Mouse (Mus musculus): ENCODE results near the gene Plekhm1.

The Plekhm1 gene

GRCm38 (mm10) chr11:103394025-103394424 lies 18.5 kb downstream of the Plekhm1 start:
- DNase-seq: no peak

- no peak for DNase-seq
These were observed 24.5 kb downstream of the Plekhm1 start for GRCm38 (mm10) chr11:103387870-103388526.

- no peak for DNase-seq
These were observed 25.7 kb downstream of the Plekhm1 start for GRCm38 (mm10) chr11:103386827-103387226.

GRCm38 (mm10) chr11:103381956-103382613 lies 30.4 kb downstream of the Plekhm1 start:
- peak in 1 of 2 experiments; percentile 35 for DNase-seq

- DNase-seq: no peak
These were observed 31.0 kb downstream of the Plekhm1 start for GRCm38 (mm10) chr11:103381505-103381904.

- DNase-seq: no peak
These were observed 32.0 kb downstream of the Plekhm1 start for GRCm38 (mm10) chr11:103380460-103380859.

- DNase-seq: no peak
These were observed 34.1 kb downstream of the Plekhm1 start for GRCm38 (mm10) chr11:103378341-103378740.

GRCm38 (mm10) chr11:103375772-103376171 lies 36.7 kb downstream of the Plekhm1 start:
- DNase-seq: no peak

- DNase-seq: peak; percentile 74 to 85
These were observed 37.2 kb downstream of the Plekhm1 start for GRCm38 (mm10) chr11:103375258-103375657.

GRCm38 (mm10) chr11:103373922-103374321 lies 38.6 kb downstream of the Plekhm1 start:
- no peak for DNase-seq

- DNase-seq: no peak
These were observed 39.9 kb downstream of the Plekhm1 start for GRCm38 (mm10) chr11:103372561-103372960.

GRCm38 (mm10) chr11:103372068-103372467 lies 40.4 kb downstream of the Plekhm1 start:
- DNase-seq: peak in 1 of 2 experiments; percentile 35

- DNase-seq: no peak
These were observed 41.3 kb downstream of the Plekhm1 start for GRCm38 (mm10) chr11:103371222-103371539.

GRCm38 (mm10) chr11:103370397-103371221 lies 41.9 kb downstream of the Plekhm1 start:
- no peak for DNase-seq

GRCm38 (mm10) chr11:103365530-103365929 lies 47.0 kb downstream of the Plekhm1 start:
- DNase-seq: no peak

- no peak for DNase-seq
These were observed 47.5 kb downstream of the Plekhm1 start for GRCm38 (mm10) chr11:103365022-103365421.

- no peak for DNase-seq
These were observed 48.2 kb downstream of the Plekhm1 start for GRCm38 (mm10) chr11:103364335-103364734.

- DNase-seq: peak; percentile 64 to 69
These were observed 49.0 kb downstream of the Plekhm1 start, which contains the start of gene Arhgap27 for GRCm38 (mm10) chr11:103363214-103364148. Arhgap27 (minus strand) TSS chr11:103363692.

- no peak for DNase-seq
These were observed 49.8 kb downstream of the Plekhm1 start for GRCm38 (mm10) chr11:103362521-103363181.

GRCm38 (mm10) chr11:103362054-103362432 lies 50.4 kb downstream of the Plekhm1 start:
- DNase-seq: peak in 1 of 2 experiments; percentile 31

GRCm38 (mm10) chr11:103361396-103362053 lies 51.0 kb downstream of the Plekhm1 start:
- DNase-seq: peak in 1 of 2 experiments; percentile 17
